Mouse (Mus musculus) CH12.LX (cell line): ENCODE data around the gene Zfp281. TPM values are rescaled to one million over a fixed set of nuclear protein-coding genes. Genes with fewer than 3 reads are reported as not detected.

Experiments
- DNase-seq: peaks from one replicate; pipeline ENCODE4 v3.0.0-alpha.2; 2013; ENCODE audit errors: extremely low read depth
- H3K27ac ChIP-seq: 2 replicates; pipeline ENCODE4 v1.5.1; 2012; ENCODE audit warnings: low read depth, mild to moderate bottlenecking, control low read depth, moderate library complexity; ENCODE audit not compliant: insufficient read depth
- H3K27me3 ChIP-seq: replicated peaks from 2 replicates; pipeline ENCODE3; 2012; ENCODE audit warnings: inconsistent platforms
- H3K36me3 ChIP-seq, 2 experiments: replicated peaks in 1 of 2; 2 replicates each; pipeline versions ENCODE3 to v1.6.1; 2012; ENCODE audit warnings: inconsistent platforms in 1 of 2, low read length in 1 of 2, mild to moderate bottlenecking in 1 of 2, mixed read lengths in 1 of 2, moderate library complexity in 1 of 2; ENCODE audit not compliant: control insufficient read depth in 1 of 2, insufficient read depth in 1 of 2
- H3K4me1 ChIP-seq, 2 experiments: 2 replicates each; pipeline ENCODE4 v1.6.1; 2012; ENCODE audit warnings: inconsistent platforms in 1 of 2, moderate library complexity in 1 of 2; ENCODE audit not compliant: insufficient read depth in 2 of 2, control insufficient read depth in 1 of 2
- H3K4me2 ChIP-seq: 2 replicates; pipeline ENCODE4 v1.6.1; 2012; ENCODE audit warnings: low read depth, mild to moderate bottlenecking, control low read depth; ENCODE audit not compliant: poor library complexity, insufficient read depth, severe bottlenecking
- H3K4me3 ChIP-seq, 3 experiments: fragments of 150-350 bp in 1 of 3; sonication (generic) in 1 of 3; replicated peaks in 1 of 3; 2 replicates each; pipeline versions ENCODE3 to v1.5.1; 2011 to 2012; ENCODE audit warnings: low read depth in 2 of 3, low read length in 2 of 3, mild to moderate bottlenecking in 2 of 3, moderate library complexity in 2 of 3, control low read depth in 1 of 3, improper control_type of control experiment in 1 of 3, inconsistent platforms in 1 of 3, mixed read lengths in 1 of 3; ENCODE audit not compliant: poor library complexity in 1 of 3
- H3K79me2 ChIP-seq: replicated peaks from 2 replicates; pipeline ENCODE4 v1.6.1; 2012; ENCODE audit warnings: mild to moderate bottlenecking, moderate library complexity; ENCODE audit not compliant: control insufficient read depth, poor library complexity, insufficient read depth, severe bottlenecking; ENCODE audit errors: extremely low read depth
- H3K9ac ChIP-seq: 2 replicates; pipeline ENCODE4 v1.6.1; 2012; ENCODE audit warnings: low read depth, mild to moderate bottlenecking, control low read depth, moderate library complexity; ENCODE audit not compliant: insufficient read depth
- H3K9me3 ChIP-seq: replicated peaks from 2 replicates; pipeline ENCODE3; 2012; ENCODE audit warnings: low read length, inconsistent platforms, mixed read lengths
- BHLHE40 ChIP-seq: IDR thresholded peaks from 2 replicates; pipeline ENCODE4 v1.6.1; 2011; ENCODE audit warnings: mild to moderate bottlenecking, low read depth, low read length, improper control_type of control experiment
- CHD1 ChIP-seq: IDR thresholded peaks from 2 replicates; pipeline ENCODE4 v1.6.1; 2012; ENCODE audit warnings: low read depth, low read length, improper control_type of control experiment, inconsistent platforms
- CHD2 ChIP-seq: IDR thresholded peaks from 2 replicates; pipeline ENCODE4 v1.6.1; 2011; ENCODE audit warnings: low read length, improper control_type of control experiment
- CTCF ChIP-seq, 2 experiments: IDR thresholded peaks in 1 of 2; conservative IDR thresholded peaks in 1 of 2; 2 replicates each; pipeline ENCODE4 v1.5.1; 2011 to 2012; ENCODE audit warnings: low read depth in 2 of 2, low read length in 2 of 2, improper control_type of control experiment in 1 of 2, inconsistent platforms in 1 of 2, mild to moderate bottlenecking in 1 of 2, moderate library complexity in 1 of 2
- E2F4 ChIP-seq: IDR thresholded peaks from 2 replicates; pipeline ENCODE4 v1.6.1; 2011; ENCODE audit warnings: low read depth, low read length, improper control_type of control experiment; ENCODE audit not compliant: insufficient replicate concordance
- ELF1 ChIP-seq: IDR thresholded peaks from 2 replicates; pipeline ENCODE4 v1.6.1; 2014; ENCODE audit warnings: low read depth, mild to moderate bottlenecking, inconsistent platforms, low read length, improper control_type of control experiment
- EP300 ChIP-seq: IDR thresholded peaks from 2 replicates; pipeline ENCODE4 v1.6.1; 2011; ENCODE audit warnings: low read length, improper control_type of control experiment
- ETS1 ChIP-seq: conservative IDR thresholded peaks from 2 replicates; pipeline ENCODE4 v1.6.1; 2012; ENCODE audit warnings: low read depth, mild to moderate bottlenecking, inconsistent platforms, low read length, improper control_type of control experiment, moderate library complexity
- GABPA ChIP-seq: IDR thresholded peaks from 2 replicates; pipeline ENCODE4 v1.6.1; 2012; ENCODE audit warnings: low read depth, low read length, improper control_type of control experiment, inconsistent platforms; ENCODE audit not compliant: insufficient replicate concordance
- HCFC1 ChIP-seq: IDR thresholded peaks from 2 replicates; pipeline ENCODE4 v1.6.1; 2012; ENCODE audit warnings: low read depth, mild to moderate bottlenecking, inconsistent platforms, low read length, improper control_type of control experiment
- IRF4 ChIP-seq: IDR thresholded peaks from 2 replicates; pipeline ENCODE4 v1.6.1; 2014; ENCODE audit warnings: low read depth, mild to moderate bottlenecking, inconsistent platforms, low read length, improper control_type of control experiment
- JUN ChIP-seq: IDR thresholded peaks from 2 replicates; pipeline ENCODE4 v1.6.1; 2011; ENCODE audit warnings: low read depth, mild to moderate bottlenecking, low read length, improper control_type of control experiment, moderate library complexity; ENCODE audit not compliant: insufficient read depth
- JUND ChIP-seq: conservative IDR thresholded peaks from 2 replicates; pipeline ENCODE4 v1.6.1; 2011; ENCODE audit warnings: low read depth, low read length, improper control_type of control experiment
- KAT2A ChIP-seq: IDR thresholded peaks from 2 replicates; pipeline ENCODE4 v1.6.1; 2012; ENCODE audit warnings: low read length, improper control_type of control experiment, inconsistent platforms; ENCODE audit not compliant: insufficient replicate concordance
- MAFK ChIP-seq: IDR thresholded peaks from 2 replicates; pipeline ENCODE4 v1.6.1; 2011; ENCODE audit warnings: low read length, improper control_type of control experiment; ENCODE audit not compliant: insufficient replicate concordance
- MAX ChIP-seq: IDR thresholded peaks from 2 replicates; pipeline ENCODE4 v1.6.1; 2011; ENCODE audit warnings: low read length, improper control_type of control experiment
- MEF2A ChIP-seq: IDR thresholded peaks from 2 replicates; pipeline ENCODE4 v1.6.1; 2014; ENCODE audit warnings: low read depth, mild to moderate bottlenecking, inconsistent platforms, low read length, improper control_type of control experiment, borderline replicate concordance
- MXI1 ChIP-seq: IDR thresholded peaks from 2 replicates; pipeline ENCODE4 v1.6.1; 2011; ENCODE audit warnings: mild to moderate bottlenecking, low read depth, low read length, improper control_type of control experiment
- MYC ChIP-seq: IDR thresholded peaks from 2 replicates; pipeline ENCODE4 v1.6.1; 2011; ENCODE audit warnings: low read depth, mild to moderate bottlenecking, improper control_type of control experiment, low read length
- NELFE ChIP-seq: IDR thresholded peaks from 2 replicates; pipeline ENCODE4 v1.6.1; 2011; ENCODE audit warnings: low read depth, low read length, improper control_type of control experiment
- NRF1 ChIP-seq: IDR thresholded peaks from 2 replicates; pipeline ENCODE4 v1.6.1; 2014; ENCODE audit warnings: low read depth, mild to moderate bottlenecking, inconsistent platforms, low read length, improper control_type of control experiment, moderate library complexity
- PAX5 ChIP-seq: IDR thresholded peaks from 2 replicates; pipeline ENCODE4 v1.6.1; 2012; ENCODE audit warnings: low read length, inconsistent platforms, mixed read lengths
- POLR2A ChIP-seq: IDR thresholded peaks from 2 replicates; pipeline ENCODE4 v1.6.1; 2011; ENCODE audit warnings: low read depth, mild to moderate bottlenecking, improper control_type of control experiment, low read length
- POLR2AphosphoS2 ChIP-seq: IDR thresholded peaks from 2 replicates; pipeline ENCODE4 v1.6.1; 2011; ENCODE audit warnings: low read depth, low read length, improper control_type of control experiment
- RAD21 ChIP-seq: IDR thresholded peaks from 2 replicates; pipeline ENCODE4 v1.6.1; 2011; ENCODE audit warnings: low read depth, mild to moderate bottlenecking, low read length, improper control_type of control experiment, moderate library complexity
- RCOR1 ChIP-seq: conservative IDR thresholded peaks from 2 replicates; pipeline ENCODE4 v1.6.1; 2012; ENCODE audit warnings: low read depth, mild to moderate bottlenecking, inconsistent platforms, low read length, improper control_type of control experiment
- SIN3A ChIP-seq: IDR thresholded peaks from 2 replicates; pipeline ENCODE4 v1.6.1; 2012; ENCODE audit warnings: low read length, improper control_type of control experiment, inconsistent platforms
- SMC3 ChIP-seq: IDR thresholded peaks from 2 replicates; pipeline ENCODE4 v1.6.1; 2011; ENCODE audit warnings: low read depth, low read length, improper control_type of control experiment
- TBP ChIP-seq: conservative IDR thresholded peaks from 2 replicates; pipeline ENCODE4 v1.6.1; 2011; ENCODE audit warnings: low read depth, low read length, improper control_type of control experiment
- TCF12 ChIP-seq: IDR thresholded peaks from 2 replicates; pipeline ENCODE4 v1.6.1; 2014; ENCODE audit warnings: low read depth, mild to moderate bottlenecking, inconsistent platforms, low read length, improper control_type of control experiment
- UBTF ChIP-seq: IDR thresholded peaks from 2 replicates; pipeline ENCODE4 v1.6.1; 2012; ENCODE audit warnings: low read depth, mild to moderate bottlenecking, inconsistent platforms, low read length, improper control_type of control experiment, moderate library complexity
- USF1 ChIP-seq: IDR thresholded peaks from 2 replicates; pipeline ENCODE4 v1.6.1; 2014; ENCODE audit warnings: low read depth, mild to moderate bottlenecking, inconsistent platforms, low read length, improper control_type of control experiment
- ZC3H11A ChIP-seq: IDR thresholded peaks from 2 replicates; pipeline ENCODE4 v1.6.1; 2012; ENCODE audit warnings: low read depth, mild to moderate bottlenecking, inconsistent platforms, low read length, improper control_type of control experiment
- ZMIZ1 ChIP-seq: IDR thresholded peaks from 2 replicates; pipeline ENCODE4 v1.6.1; 2012; ENCODE audit warnings: low read depth, mild to moderate bottlenecking, inconsistent platforms, low read length, improper control_type of control experiment
- ZNF384 ChIP-seq: IDR thresholded peaks from 2 replicates; pipeline ENCODE4 v1.6.1; 2012; ENCODE audit warnings: low read depth, low read length, improper control_type of control experiment, inconsistent platforms
- dilution Hi-C: fragments of 300-500 bp; cut with MboI; formaldehyde crosslinking; loops from 2 replicates; pipeline ENCODE4 v1.14.3; 2020; ENCODE audit warnings: low sequenced_read_pairs; ENCODE audit not compliant: extremely low pct_unique_long_range_greater_than_20kb, extremely low pct_ligation_motif_present
- in situ Hi-C: fragments of 300-500 bp; cut with MboI; formaldehyde crosslinking; loops from 3 replicates; pipeline ENCODE4 v1.14.3; 2019; ENCODE audit warnings: low sequenced_read_pairs, low pct_ligation_motif_present, low pct_unique_long_range_greater_than_20kb, mixed read lengths
- polyA plus RNA-seq: library from polyadenylated mRNA; unstranded; fragments of >175 nt; gene quantifications from 2 replicates; pipeline ENCODE4 v1.2.1, GENCODE M21; 2012; ENCODE audit warnings: low read depth; ENCODE audit not compliant: insufficient read length
- total RNA-seq, 2 experiments: library from RNA; depleted of rRNA; stranded (reverse); fragments of 300-350 nt in 1 of 2; fragments of >200 nt in 1 of 2; gene quantifications; 2 replicates each; pipeline ENCODE4 v1.2.3; 2012 to 2014

Gene Zfp281
- total and polyA plus RNA-seq, 3 experiments: 17.2 to 39.5 (median 20.7) TPM

DNA sequence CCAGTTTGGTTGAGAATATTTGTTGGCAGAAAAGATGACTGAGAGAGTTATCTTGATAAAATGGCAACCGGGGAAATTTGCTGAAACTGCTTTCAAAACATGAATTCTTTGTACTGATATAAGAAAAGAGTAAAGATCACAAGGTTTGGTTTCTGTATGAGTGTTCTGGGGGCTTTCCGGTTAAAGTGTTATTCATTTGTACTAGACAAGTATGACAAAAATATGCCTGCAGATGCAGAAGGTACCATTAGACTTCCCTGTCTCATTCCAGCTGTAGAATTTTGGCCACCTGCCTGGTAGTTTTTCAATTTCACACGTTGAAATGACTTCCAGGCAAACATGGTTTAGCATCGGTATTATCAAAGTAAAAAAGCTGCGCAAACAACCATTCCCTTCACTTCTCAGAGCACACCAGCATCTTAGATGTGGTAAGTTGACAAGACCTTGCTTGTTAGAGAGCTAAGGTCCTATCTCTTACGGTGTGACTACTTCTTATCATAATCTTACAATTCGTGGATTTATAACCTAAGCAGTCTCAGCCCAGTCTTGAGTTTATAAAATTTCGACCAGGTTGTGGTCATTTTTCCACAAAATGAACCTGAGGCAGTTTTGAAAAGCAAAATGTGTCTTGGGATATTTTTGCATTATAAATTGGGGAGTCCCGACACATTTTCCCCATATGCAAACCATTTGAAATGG lies 23.9 kb upstream of the Zfp281 start (continued):
- peak; percentile 94 for TF ChIP-seq IRF4
- peak; percentile 92 for TF ChIP-seq MEF2A
- TF ChIP-seq MXI1: no peak
- TF ChIP-seq ZNF384: peak; percentile 56
- peak; percentile 91 for TF ChIP-seq ETS1

DNA sequence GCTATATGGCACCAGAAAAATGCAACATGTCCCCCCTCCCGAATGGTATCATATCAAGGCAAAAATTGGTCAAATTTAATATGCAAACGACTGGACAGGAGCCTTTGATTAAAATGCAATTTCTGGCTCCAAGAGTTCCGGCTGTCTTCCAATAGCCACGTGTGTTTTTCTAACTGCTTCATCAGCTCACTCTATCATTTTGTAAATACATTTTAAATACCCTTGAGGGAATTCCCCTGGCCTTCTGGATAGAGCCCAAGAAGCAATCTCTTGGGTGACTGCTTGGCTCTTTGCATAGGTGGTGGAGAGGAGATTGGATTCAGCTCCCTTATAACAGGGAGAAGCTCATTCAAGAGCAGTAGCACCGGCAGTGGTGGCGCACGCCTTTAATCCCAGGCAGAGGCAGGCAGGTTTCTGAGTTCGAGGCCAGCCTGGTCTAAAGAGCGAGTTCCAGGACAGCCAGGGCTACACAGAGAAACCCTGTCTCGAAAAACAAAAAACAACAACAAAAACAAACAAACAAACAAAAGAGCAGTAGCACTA lies 23.3 kb upstream of the Zfp281 start:
- H3K9ac ChIP-seq: peak overlapping the region; percentile 46; the same call in 1 of the 2 replicates
- H3K4me3 ChIP-seq: no peak overlapping the region
- peaks cover 5 to 35% of the 10 kb centered on the region in 2 experiments; a peak in 3 of 4 replicates for H3K4me1 ChIP-seq
- in situ Hi-C loops (no loop called here), dilution Hi-C loops (no loop called here)
- DNase-seq: peak; percentile 85
- no peaks in the 10 kb centered on the region for H3K79me2 ChIP-seq
- peak overlapping the region; percentile 99 for H3K27ac ChIP-seq
- no peaks in the 10 kb centered on the region for H3K27me3 ChIP-seq
- peaks cover 0 to 2% of the 10 kb centered on the region in 2 experiments for H3K36me3 ChIP-seq
- peak overlapping the region; percentile 83 for H3K4me2 ChIP-seq
- peaks cover 10% of the 10 kb centered on the region for H3K9me3 ChIP-seq
- 0 out of 2 replicates have a peak, but pooled peaks have one; percentile 43 for TF ChIP-seq EP300
- no peak for TF ChIP-seq UBTF
- no peak for TF ChIP-seq MAFK
- no peak for TF ChIP-seq E2F4
- TF ChIP-seq KAT2A: 0 out of 2 replicates have a peak, but pooled peaks have one; percentile 28
- TF ChIP-seq MYC: peak; percentile 81
- no peak; the same call in 1 of the 2 replicates for TF ChIP-seq USF1
- no peak for TF ChIP-seq HCFC1
- TF ChIP-seq GABPA: no peak
- 0 out of 2 replicates have a peak, but pooled peaks have one; percentile 3 for TF ChIP-seq CHD2
- 0 out of 2 replicates have a peak, but pooled peaks have one; percentile 2 for TF ChIP-seq POLR2AphosphoS2
- peak; percentile 51 for TF ChIP-seq POLR2A
- no peak for TF ChIP-seq JUN
- no peak for TF ChIP-seq SIN3A
- peak; percentile 63 for TF ChIP-seq BHLHE40
- TF ChIP-seq SMC3: no peak
- 0 out of 2 replicates have a peak, but pooled peaks have one; percentile 38 for TF ChIP-seq ETS1
- TF ChIP-seq ZNF384: no peak
- TF ChIP-seq ELF1: no peak
- no peak for TF ChIP-seq CTCF (conservative IDR thresholded peaks at IDR 0.05 in 1 of 2, IDR thresholded peaks at IDR 0.05 in 1 of 2; ENCODE audit: low read depth in 2 of 2, low read length in 2 of 2)
- peak; percentile 83 for TF ChIP-seq TBP
- TF ChIP-seq MXI1: peak; percentile 90
- no peak for TF ChIP-seq ZC3H11A
- no peak for TF ChIP-seq CHD1
- TF ChIP-seq RCOR1: no peak
- TF ChIP-seq ZMIZ1: no peak
- TF ChIP-seq MEF2A: peak; percentile 38; the same call in 1 of the 2 replicates
- peak; percentile 90 for TF ChIP-seq MAX
- TF ChIP-seq NRF1: no peak
- no peak; the same call in 1 of the 2 replicates for TF ChIP-seq RAD21
- TF ChIP-seq TCF12: peak; percentile 17; the same call in 1 of the 2 replicates
- TF ChIP-seq NELFE: no peak
- no peak for TF ChIP-seq PAX5
- no peak for TF ChIP-seq JUND
